8 mouse cellular contexts compared by ENCODE assay signal in genomic region chr17:46031621-46032211, GRCm38 (mm10). TPM values are rescaled to one million over a fixed set of nuclear protein-coding genes. Genes with fewer than 3 reads are reported as not detected.
DNase-seq lines count a peak whose midpoint lies in the region; ATAC-seq and TF ChIP-seq lines count a peak whose summit lies in the region.

No protein-coding gene starts in this region.

- peak; percentile 15; the same call in 1 of the 2 replicates for ATAC-seq in intestine, embryonic 16.5 days
- no peak for ATAC-seq in limb, embryonic 11.5 days (ENCODE audit: insufficient number of reproducible peaks, low FRiP score, low TSS enrichment, low read depth)
- ATAC-seq in midbrain, embryonic 11.5 days (ENCODE audit: low FRiP score): no peak
- ATAC-seq in erythroid progenitor cell, adult 5-6 weeks (replicated peaks; ENCODE audit: low FRiP score, poor library complexity, severe bottlenecking): no peak

- no peaks in the 10 kb centered on the region for H3K36me3 ChIP-seq in intestine, embryonic 16.5 days (ENCODE audit: control insufficient read depth, insufficient read depth, low read length)
- H3K36me3 ChIP-seq in limb, embryonic 11.5 days (ENCODE audit: control insufficient read depth, insufficient read depth, low read length): no peaks in the 10 kb centered on the region
- no peaks in the 10 kb centered on the region for H3K36me3 ChIP-seq in midbrain, embryonic 11.5 days (ENCODE audit: control insufficient read depth, insufficient read depth, low read length)
- H3K36me3 ChIP-seq in spleen, adult 2 months (ENCODE audit: control insufficient read depth, insufficient read depth, low read length): no peaks in the 10 kb centered on the region

- no peaks in the 10 kb centered on the region for H3K9me3 ChIP-seq in intestine, embryonic 16.5 days (ENCODE audit: control insufficient read depth, low read length)
- H3K9me3 ChIP-seq in limb, embryonic 11.5 days (ENCODE audit: control insufficient read depth, low read length): no peaks in the 10 kb centered on the region
- H3K9me3 ChIP-seq in midbrain, embryonic 11.5 days (ENCODE audit: control insufficient read depth, low read length): no peaks in the 10 kb centered on the region

- peak; percentile 80 to 91 for DNase-seq in adrenal gland, adult (ENCODE audit: inconsistent age in 2 of 2, low spot score in 1 of 2)
- peak; percentile 48 to 59 for DNase-seq in cerebellum, postnatal 36 days
- peak; percentile 77 for DNase-seq in gastrocnemius, postnatal 25 days
- peak; percentile 77 for DNase-seq in limb, embryonic 11.5 days (ENCODE audit: low spot score)
- no peak for DNase-seq in midbrain, embryonic 11.5 days (ENCODE audit: low spot score, missing footprints)
- no peak for DNase-seq in spleen, adult 2 months (ENCODE audit: low read depth in 1 of 2, low spot score in 2 of 2)

- no peaks in the 10 kb centered on the region for H3K27me3 ChIP-seq in intestine, embryonic 16.5 days (replicated peaks; ENCODE audit: control insufficient read depth, insufficient read depth, low read length)
- no peaks in the 10 kb centered on the region for H3K27me3 ChIP-seq in limb, embryonic 11.5 days (ENCODE audit: control insufficient read depth, insufficient read depth, low read length)
- no peaks in the 10 kb centered on the region for H3K27me3 ChIP-seq in midbrain, embryonic 11.5 days (ENCODE audit: control insufficient read depth, insufficient read depth, low read length)
- peaks cover 16% of the 10 kb centered on the region for H3K27me3 ChIP-seq in spleen, adult 2 months (ENCODE audit: control insufficient read depth, insufficient read depth, low read length)

- peak overlapping the region; percentile 80 for H3K4me2 ChIP-seq in intestine, embryonic 16.5 days (ENCODE audit: low read depth, low read length)
- peak overlapping the region; percentile 78 for H3K4me2 ChIP-seq in limb, embryonic 11.5 days (ENCODE audit: low read depth, severe bottlenecking)
- H3K4me2 ChIP-seq in midbrain, embryonic 11.5 days: peak overlapping the region; percentile 87

- no peak for TF ChIP-seq POLR2A in spleen, adult 2 months (IDR thresholded peaks at IDR 0.05; ENCODE audit: low read depth, low read length)

- no peak for TF ChIP-seq CTCF in spleen, adult 2 months (IDR thresholded peaks at IDR 0.05; ENCODE audit: extremely low read depth, insufficient read depth, insufficient read length, insufficient replicate concordance)

- under 1% methylated on average over 49 of the region's 50 CpGs for WGBS in intestine, embryonic 16.5 days
- 0% methylated on average over 50 of the region's 50 CpGs for WGBS in limb, embryonic 11.5 days
- WGBS in midbrain, embryonic 11.5 days: under 1% methylated on average over 48 of the region's 50 CpGs
- under 1% methylated on average over 50 of the region's 50 CpGs for WGBS in spleen, adult 2 months

- H3K9ac ChIP-seq in intestine, embryonic 16.5 days (ENCODE audit: low read depth, low read length): peak overlapping the region; percentile 83
- peak overlapping the region; percentile 96 for H3K9ac ChIP-seq in limb, embryonic 11.5 days (ENCODE audit: low read length)
- H3K9ac ChIP-seq in midbrain, embryonic 11.5 days (ENCODE audit: low read length): peak overlapping the region; percentile 94

- H3K4me1 ChIP-seq in intestine, embryonic 16.5 days (ENCODE audit: control insufficient read depth, insufficient read depth, low read length): peaks cover 44% of the 10 kb centered on the region
- peaks cover 38% of the 10 kb centered on the region for H3K4me1 ChIP-seq in limb, embryonic 11.5 days (ENCODE audit: control insufficient read depth, insufficient read depth, low read length)
- peaks cover 35% of the 10 kb centered on the region for H3K4me1 ChIP-seq in midbrain, embryonic 11.5 days (ENCODE audit: control insufficient read depth, insufficient read depth, low read length)
- peaks cover 10% of the 10 kb centered on the region for H3K4me1 ChIP-seq in spleen, adult 2 months (ENCODE audit: control insufficient read depth, insufficient read depth, insufficient read length)

- H3K4me3 ChIP-seq in intestine, embryonic 16.5 days (ENCODE audit: low read length): peak overlapping the region; percentile 94
- peak overlapping the region; percentile 87 for H3K4me3 ChIP-seq in limb, embryonic 11.5 days (ENCODE audit: low read depth, low read length)
- peak overlapping the region; percentile 89 for H3K4me3 ChIP-seq in midbrain, embryonic 11.5 days (ENCODE audit: low read depth, low read length)
- H3K4me3 ChIP-seq in spleen, adult 2 months (ENCODE audit: extremely low read depth, insufficient read depth, insufficient read length): peak overlapping the region; percentile 56

- peak overlapping the region; percentile 87 for H3K27ac ChIP-seq in intestine, embryonic 16.5 days (ENCODE audit: low read length)
- peak overlapping the region; percentile 80 for H3K27ac ChIP-seq in limb, embryonic 11.5 days (replicated peaks; ENCODE audit: low read depth, low read length)
- H3K27ac ChIP-seq in midbrain, embryonic 11.5 days (ENCODE audit: low read depth, low read length): peak overlapping the region; percentile 64
- H3K27ac ChIP-seq in spleen, adult 2 months (ENCODE audit: insufficient read depth, low read length): peak overlapping the region; percentile 33; the same call in 1 of the 2 replicates

RNA-seq across cellular contexts. Expression of gene Vegfa, which starts 0.5 kb away (rescaled TPM):
- 100 to 1,000 TPM; 135 to 170 TPM for total RNA-seq in gastrocnemius, postnatal 25 days (2021)
- 2.7 and 3.3 TPM in 2 replicates for polyA plus RNA-seq in intestine, embryonic 16.5 days (2015; fragmentation: Nextera tagmentation; extraction: Ambion mirVana)
- 3.3 and 4.0 TPM in 2 replicates for polyA plus RNA-seq in limb, embryonic 11.5 days (2014; fragmentation: Nextera tagmentation; extraction: Ambion mirVana)
- 2.2 and 2.9 TPM in 2 replicates for polyA plus RNA-seq in midbrain, embryonic 11.5 days (2014; fragmentation: Nextera tagmentation; extraction: Ambion mirVana)
- polyA plus RNA-seq in spleen, adult 2 months (2012; rRNA removed): 92.9 and 106 TPM in 2 replicates
- 0.42 and 11.2 TPM in 2 replicates for total RNA-seq in erythroid progenitor cell, adult 5-6 weeks (2015; ENCODE audit: low replicate concordance)
- 3.5 and 6.4 TPM in 2 replicates for total RNA-seq in erythroid progenitor cell, adult 5-6 weeks (2017; ENCODE audit: low replicate concordance)

Comparison
In these comparisons a context has a peak if more than half of its experiments do, and no peak if none do; other contexts are left out.
1. DNase-seq: peak in adrenal gland, adult (2 of 2), cerebellum, postnatal 36 days (2 of 2), gastrocnemius, postnatal 25 days (single experiment) and limb, embryonic 11.5 days (single experiment); none in midbrain, embryonic 11.5 days (single experiment) and spleen, adult 2 months (0 of 2).
2. H3K27ac ChIP-seq: peak in every context shown above with its lines; median percentile 87 in intestine, embryonic 16.5 days; 80 in limb, embryonic 11.5 days; 64 in midbrain, embryonic 11.5 days; 33 in spleen, adult 2 months.
3. RNA of gene Vegfa, which starts 0.5 kb away (polyA plus RNA-seq): 92.9 to 106 TPM in spleen, adult 2 months; 3.3 to 4.0 TPM in limb, embryonic 11.5 days, 2.2 to 2.9 TPM in midbrain, embryonic 11.5 days and 2.7 to 3.3 TPM in intestine, embryonic 16.5 days; every median in the first group is over 10 times any median in the second.
4. Peak in every context shown above with its lines, with median percentiles within 50 percentile points of each other: H3K4me2 ChIP-seq, H3K4me3 ChIP-seq and H3K9ac ChIP-seq.